Mouse (Mus musculus) large intestine, adult 2 months (tissue): ENCODE results near the gene Cyp2s1. TPM values are rescaled to one million over a fixed set of nuclear protein-coding genes. Genes with fewer than 3 reads are reported as not detected.

ENCODE experiments used
- polyA plus RNA-seq: library from polyadenylated mRNA; depleted of rRNA; stranded (reverse); fragments of >200 nt; gene quantifications from 2 replicates; pipeline ENCODE4 v1.2.3, GENCODE M21; 2012; rRNA removed

The Cyp2s1 gene
- polyA plus RNA-seq, 1 experiment, result 49.2 TPM

Other genes with a start within 250 kb of the Cyp2s1 start
- gene Erich4, start 201.0 kb downstream of the Cyp2s1 start, polyA plus RNA-seq, result 23.6 and 36.5 TPM in 2 replicates
- gene Dmac2, start 197.5 kb downstream of the Cyp2s1 start, polyA plus RNA-seq, result 50.9 and 56.2 TPM in 2 replicates
- 7.1 and 7.6 TPM in 2 replicates for gene B3gnt8, start 190.3 kb downstream of the Cyp2s1 start, polyA plus RNA-seq
- 56.6 and 66.8 TPM in 2 replicates for gene Bckdha, start 157.9 kb downstream of the Cyp2s1 start, polyA plus RNA-seq
- 51.4 and 55.4 TPM in 2 replicates for gene Exosc5, start 157.7 kb downstream of the Cyp2s1 start, polyA plus RNA-seq
- gene Tmem91, start 141.7 kb downstream of the Cyp2s1 start, polyA plus RNA-seq, result 0.29 and 0.79 TPM in 2 replicates
- gene B9d2, start 136.1 kb downstream of the Cyp2s1 start, polyA plus RNA-seq, result 21.8 and 24.6 TPM in 2 replicates
- gene Tgfb1, start 129.9 kb downstream of the Cyp2s1 start, polyA plus RNA-seq, result 17.0 and 18.3 TPM in 2 replicates
- 39.0 and 46.6 TPM in 2 replicates for gene Ccdc97, start 97.8 kb downstream of the Cyp2s1 start, polyA plus RNA-seq
- gene Hnrnpul1, start 62.2 kb downstream of the Cyp2s1 start, polyA plus RNA-seq, result 35.8 and 42.9 TPM in 2 replicates
- 15.3 and 24.2 TPM in 2 replicates for gene Axl, start 28.2 kb downstream of the Cyp2s1 start, polyA plus RNA-seq
- 0.77 and 14.7 TPM in 2 replicates for gene Cyp2b10, start 80.7 kb upstream of the Cyp2s1 start, polyA plus RNA-seq
- 0.05 TPM in 1 of 2 replicates, not detected in the other for gene Cyp2b13, start 244.6 kb upstream of the Cyp2s1 start, polyA plus RNA-seq